Mouse (Mus musculus) spleen, adult 2 months (tissue): ENCODE measurements at regions not wholly inside any gene's neighbourhood (a gene's known extent, or its start where the extent isn't known, plus 50 kb on each side); places are given as distances from the start of the nearest gene placed in this dataset.

Experiments
- CTCF ChIP-seq: fragments of 200-500 bp; IDR thresholded peaks from 2 replicates; pipeline ENCODE4 v1.5.1; 2011; ENCODE audit warnings: mild to moderate bottlenecking, inconsistent platforms; ENCODE audit not compliant: insufficient read depth, insufficient read length, insufficient replicate concordance; ENCODE audit errors: extremely low read depth
- POLR2A ChIP-seq: fragments of 200-500 bp; IDR thresholded peaks from 2 replicates; pipeline ENCODE4 v1.6.1; 2011; ENCODE audit warnings: low read depth, low read length, inconsistent platforms

DNA sequence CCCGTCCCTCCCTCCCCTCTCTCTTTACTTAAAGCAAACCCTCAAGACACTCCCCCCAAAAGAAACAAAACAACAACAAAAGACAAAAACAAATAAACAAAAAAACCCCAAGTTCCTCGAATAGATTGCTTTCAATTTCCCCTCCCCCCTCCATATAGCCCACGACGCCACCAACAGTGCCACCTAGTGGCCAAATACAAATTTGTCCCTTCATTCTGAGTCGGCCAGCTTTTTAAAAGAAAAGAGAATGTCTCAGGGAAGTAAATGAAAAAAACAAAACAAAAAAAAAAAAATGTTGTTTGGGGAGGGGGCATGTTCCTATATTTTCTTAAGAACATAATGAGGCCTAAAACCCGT is 229.6 kb downstream of the Mtx2 start:
- TF ChIP-seq CTCF (peak; percentile 47; the same call in 1 of the 2 replicates), POLR2A (no peak)
